Mouse (Mus musculus): ENCODE data around the gene Atp11a.

Gene Atp11a

DNA sequence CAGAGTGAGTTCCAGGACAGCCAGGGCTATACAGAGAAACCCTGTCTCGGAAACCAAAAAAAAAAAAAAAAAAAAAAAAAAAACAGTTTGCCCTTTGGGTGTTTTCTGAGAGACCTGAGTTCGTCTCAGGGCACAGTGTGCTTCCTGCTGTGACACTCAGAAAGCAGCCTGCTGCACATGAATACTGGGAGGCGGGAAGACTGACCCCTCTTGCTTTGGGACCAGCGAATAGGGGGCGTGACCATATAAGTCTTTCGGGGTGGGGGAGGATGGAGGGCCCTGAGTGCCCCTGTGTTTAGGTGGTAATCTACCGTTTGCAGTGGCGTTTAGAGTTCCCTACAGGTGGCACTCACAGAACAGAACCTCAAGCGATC lies 116.2 kb downstream of the Atp11a start:
- DNase-seq (ENCODE audit: low spot score in 2 of 2): no peak

DNA sequence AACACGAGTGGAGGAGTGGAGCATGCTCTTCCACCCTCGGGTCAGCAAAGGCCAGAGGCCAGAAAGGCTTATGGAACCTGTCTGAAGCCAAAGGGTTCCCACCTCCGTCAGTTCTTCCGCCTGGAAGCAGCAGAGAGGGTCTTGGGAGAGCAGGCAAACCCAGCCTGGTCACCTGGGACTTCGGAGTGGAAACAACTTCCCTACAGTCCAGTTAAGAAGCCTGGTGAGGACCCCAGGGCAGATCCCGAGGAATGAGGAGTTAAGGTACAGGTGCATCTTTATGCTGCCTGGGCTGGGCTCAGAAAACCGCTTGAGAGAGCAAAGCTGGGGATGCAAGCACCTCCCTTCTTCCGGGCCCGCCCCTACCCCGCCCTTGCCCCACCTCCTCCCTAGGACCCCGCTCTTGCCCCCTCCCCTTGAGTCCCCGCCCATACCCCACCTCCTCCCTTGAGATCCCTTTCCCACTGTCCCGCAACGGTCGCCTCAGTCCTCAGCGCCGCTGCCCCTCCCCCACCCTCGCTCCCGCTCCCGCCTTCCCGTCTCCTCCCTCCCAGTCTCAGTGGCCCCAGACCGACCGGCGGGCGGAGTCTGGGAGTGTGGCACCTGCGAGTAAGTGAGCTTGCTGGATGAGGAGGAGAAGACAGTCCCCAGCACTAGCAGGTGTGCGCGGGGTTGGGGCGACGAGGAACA lies 116.7 kb downstream of the Atp11a start, which contains the start of gene Mcf2l:
Mcf2l (plus strand) TSS at position 450 of the 690 bp plus-strand sequence.
- DNase-seq (ENCODE audit: low spot score in 2 of 2): no peak

DNA sequence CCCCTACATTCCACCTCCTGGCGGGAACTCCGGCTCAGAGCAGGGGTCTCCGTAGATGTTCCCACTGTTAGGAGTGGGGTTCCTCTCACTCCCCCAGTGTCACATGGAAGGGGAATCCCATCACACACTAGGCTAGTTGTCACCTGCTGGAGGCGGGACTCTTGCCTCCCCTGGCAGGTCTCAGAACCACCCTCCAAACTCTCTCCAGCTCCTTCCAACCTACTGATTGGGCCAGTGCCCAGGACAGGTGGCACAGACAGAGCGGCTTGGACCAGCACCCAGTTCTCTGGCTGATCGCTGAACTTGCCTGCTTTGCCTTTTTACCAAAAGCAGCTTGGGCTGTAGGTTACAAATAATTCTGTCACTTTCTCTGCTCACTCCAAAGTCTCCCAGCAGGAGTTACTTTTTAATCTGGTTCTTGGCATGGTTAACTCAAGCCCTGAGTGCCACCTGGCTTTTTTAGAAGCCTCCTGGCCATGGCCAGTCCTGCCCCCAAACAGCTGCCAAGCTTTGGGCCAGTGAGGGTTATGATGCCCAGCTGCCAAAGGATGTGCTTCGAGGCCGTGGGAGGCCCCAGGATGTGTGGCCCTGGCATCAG lies 117.5 kb downstream of the Atp11a start:
- no peak for DNase-seq (ENCODE audit: low spot score in 2 of 2)

DNA sequence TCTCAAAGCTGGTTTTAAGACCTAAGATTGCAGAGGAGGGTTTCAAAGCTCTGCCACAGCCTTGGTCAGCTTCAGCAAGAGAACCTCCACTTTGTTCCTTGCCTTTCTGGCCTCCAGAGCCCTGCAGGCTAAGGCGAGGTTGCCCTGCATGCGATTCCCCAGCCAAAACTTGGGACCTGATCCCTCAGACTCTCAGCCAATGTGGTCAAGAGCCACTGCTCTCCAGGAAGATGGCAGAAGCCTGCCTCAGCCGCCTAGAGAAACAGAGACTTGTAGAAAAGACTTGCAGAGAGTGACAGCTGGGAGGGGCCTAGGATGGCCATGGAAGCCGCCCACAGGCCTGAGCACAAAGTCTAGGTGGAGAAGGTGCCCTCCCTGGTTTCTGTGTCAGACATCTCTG lies 118.2 kb downstream of the Atp11a start:
- DNase-seq (ENCODE audit: low spot score in 2 of 2): no peak

DNA sequence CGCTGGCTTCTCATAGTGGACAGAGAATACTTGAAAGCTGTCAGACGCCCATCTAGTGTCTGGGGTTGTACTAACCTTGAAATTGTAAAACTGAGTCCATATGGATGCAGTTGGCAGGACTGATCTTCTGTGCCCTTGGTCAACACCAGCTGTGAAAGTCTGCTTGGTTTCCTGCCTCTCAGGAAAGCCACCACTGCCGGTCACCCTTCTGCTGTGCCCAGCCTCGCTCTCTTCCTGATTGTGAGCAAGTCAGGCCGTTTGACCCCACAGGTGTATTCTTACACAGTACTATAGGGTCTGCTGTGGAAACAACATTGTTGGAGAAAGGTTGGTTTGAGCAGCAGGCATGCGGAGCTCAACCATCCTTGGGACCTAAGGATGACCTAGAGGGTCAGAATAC lies 120.3 kb downstream of the Atp11a start:
- no peak for DNase-seq (ENCODE audit: low spot score in 2 of 2)

DNA sequence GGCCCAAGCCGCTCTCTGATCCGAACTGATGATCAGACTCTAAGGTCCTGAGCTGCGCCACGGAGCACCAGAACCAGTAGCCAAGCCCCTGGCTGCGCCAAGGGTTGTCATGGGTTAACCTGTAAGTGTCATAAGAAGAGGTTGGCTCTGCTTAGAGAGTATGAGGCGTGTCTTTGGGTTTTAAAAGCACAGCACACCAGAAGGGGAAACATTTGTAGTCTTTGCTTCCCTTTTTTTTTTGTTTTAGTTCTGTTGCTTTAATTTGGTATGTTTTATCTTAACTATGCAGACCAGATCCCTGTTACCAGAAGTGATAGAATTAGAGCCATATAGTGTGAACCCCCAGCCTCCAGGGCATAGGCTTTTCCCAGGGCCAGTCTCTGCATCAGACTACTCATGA lies 123.3 kb downstream of the Atp11a start:
- no peak for DNase-seq (ENCODE audit: low spot score in 2 of 2)

DNA sequence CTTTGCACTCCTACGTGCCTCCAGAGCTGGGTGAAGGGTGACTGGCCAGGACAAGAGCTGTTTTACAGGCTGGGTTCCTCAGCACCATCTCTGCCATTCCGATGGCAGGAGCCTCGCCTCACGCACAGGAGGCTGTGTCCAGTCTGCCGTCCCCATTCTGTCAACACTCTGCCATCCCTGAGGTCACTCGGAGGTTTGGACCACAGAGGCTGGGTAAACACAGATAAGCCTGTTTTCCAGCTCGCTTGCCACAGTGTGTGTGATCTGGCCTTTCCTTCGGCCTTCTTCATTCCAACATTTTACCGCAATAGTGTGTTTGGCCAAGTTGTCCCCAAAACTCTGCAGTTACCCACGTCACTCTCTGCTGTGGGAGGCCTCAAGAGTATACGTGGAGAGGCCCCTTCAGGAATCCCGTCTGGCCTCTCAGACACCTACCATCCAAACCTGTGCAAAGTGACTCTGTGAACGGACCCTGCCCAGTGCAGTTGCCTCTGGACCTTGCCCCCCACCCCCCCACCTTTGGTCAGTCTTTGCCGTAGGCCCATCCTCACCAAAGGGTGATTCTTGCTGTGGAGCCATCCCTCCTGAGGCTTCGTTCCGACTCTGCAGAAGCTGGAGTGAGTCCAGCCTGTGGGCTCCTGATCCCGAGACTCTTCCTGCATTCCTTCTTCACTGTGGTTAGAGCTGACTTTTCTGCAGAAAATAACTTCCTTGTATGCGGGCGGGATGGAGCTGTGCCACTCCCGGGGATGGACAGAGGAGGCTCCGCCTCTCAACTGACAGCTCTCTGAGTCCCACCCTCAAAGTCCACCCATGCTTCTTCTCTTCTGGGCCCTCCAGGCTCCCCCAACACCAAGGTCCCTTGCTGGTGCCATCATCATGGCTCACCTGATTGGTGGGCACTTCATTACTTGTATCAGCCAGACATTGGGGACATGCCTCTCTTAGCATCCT lies 126.5 kb downstream of the Atp11a start:
- DNase-seq (ENCODE audit: low spot score in 2 of 2): no peak

DNA sequence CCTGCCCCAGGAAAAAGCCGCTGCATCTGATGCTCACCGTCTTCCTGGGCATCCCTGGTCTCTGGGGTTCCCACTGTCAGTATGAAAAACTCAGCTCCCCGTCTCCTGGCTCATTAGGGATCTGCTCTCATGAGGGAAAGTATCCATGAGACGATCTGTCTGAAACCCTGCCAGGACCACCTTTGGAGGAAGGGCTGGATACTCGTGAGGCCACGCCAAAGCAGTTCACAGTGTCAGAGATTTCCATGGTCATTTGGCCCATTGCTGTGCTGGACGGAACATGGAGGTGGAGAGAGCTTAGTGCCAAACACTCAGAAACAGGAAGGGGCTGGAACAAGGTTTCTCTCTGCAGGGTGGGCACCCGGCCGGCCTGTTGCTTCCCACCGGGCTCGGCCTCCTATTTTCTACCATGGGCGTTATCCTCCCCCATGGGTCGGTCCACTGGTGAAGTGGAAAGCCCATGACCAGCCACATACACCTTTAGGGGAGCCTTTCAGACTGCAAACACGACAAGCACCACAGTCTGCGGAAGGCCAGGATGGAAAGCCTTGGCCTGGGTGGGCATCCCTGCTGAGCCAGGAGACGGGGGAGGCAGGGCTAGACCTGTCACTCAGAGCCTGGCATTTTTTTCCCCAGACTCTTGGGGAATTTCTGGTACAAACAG lies 131.1 kb downstream of the Atp11a start:
- DNase-seq (ENCODE audit: low spot score in 2 of 2): no peak

DNA sequence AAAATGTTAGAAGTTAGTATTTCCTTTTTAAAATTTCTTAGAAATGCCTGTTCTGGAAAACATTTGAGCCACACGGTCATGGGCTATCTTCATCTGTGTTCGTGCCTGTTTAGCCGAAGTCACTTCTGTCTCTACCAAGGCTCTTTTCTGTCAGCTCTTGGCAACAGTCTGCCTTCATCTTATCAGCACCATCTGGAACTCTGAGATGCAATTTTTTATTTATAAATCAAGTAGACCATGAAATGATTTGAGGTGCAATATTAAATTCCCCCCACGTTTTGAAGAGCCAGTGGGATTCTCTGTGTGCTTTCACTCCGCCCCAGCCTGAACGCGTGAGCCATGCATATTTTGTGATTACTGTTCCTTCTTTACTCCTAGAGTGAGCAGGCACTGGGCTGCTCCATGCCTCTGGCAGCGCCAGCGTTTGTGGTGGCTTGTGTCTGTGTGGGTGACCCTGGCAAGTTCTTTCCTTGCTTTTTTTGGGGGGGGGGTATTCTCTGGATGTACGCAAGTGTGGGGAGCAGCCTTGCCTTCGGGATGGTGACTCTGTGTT lies 132.3 kb downstream of the Atp11a start:
- DNase-seq (ENCODE audit: low spot score in 2 of 2): no peak

DNA sequence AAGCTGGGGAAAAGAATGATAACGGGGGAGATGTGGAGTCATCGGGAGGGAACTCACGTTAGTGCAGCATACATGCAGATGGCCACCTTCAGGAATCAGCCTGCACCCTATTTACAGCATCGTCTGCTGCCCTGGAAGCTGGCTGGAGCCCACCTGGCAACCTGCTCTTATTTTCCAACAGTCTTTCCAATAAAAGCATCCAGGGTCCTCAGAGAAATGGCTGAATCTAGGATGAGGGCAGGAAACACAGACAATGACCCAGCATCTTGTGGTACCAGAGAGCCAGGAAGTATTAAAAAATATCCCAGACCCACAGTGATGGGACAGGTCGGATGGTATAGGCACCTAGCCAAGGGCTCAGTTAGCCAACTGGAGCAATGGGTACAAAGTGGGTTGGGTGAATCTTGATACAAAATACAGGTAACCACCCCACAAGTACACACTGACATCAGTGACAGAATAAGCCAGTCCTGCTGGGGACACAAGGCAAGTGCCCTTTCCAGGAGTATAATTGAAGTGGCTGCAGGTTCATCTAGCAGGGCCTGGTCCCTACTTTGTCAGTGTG lies 136.2 kb downstream of the Atp11a start:
- no peak for DNase-seq (ENCODE audit: low spot score in 2 of 2)

DNA sequence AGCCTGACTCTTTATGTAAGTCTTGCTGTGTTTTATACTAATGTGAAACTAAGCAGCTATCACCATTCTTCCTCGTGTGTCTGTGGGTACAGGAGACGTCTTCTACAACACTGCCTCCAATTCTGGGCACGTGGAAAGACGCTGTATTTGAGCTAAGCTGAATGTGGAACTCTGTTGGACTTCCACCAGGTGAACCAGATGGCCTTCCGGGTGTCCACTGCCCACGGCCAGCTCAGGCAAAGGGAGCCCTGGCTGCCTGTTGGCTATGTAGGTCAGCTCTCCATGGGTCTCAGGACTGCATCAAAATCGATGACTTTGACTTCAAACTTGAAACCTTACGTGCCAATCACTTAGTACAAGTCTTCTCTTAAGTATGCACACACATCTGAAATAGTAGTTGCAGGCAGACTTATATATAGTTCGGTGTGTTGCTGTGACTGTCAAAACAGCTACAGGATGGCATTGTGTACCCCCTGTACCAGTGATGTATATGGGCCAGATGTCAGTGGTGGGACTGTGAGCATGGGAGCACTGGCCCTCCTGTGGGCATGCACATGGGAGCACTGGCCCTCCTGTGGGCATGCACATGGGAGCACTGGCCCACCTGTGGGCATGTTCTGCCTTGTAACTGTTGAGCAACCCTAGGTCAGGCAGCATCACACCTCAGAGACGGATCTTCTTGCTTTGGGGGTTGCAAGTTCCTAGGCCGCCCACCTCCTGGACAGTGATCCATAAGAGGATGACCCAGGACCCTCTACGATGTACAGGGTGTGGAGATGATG lies 137.2 kb downstream of the Atp11a start:
- no peak for DNase-seq (ENCODE audit: low spot score in 2 of 2)

DNA sequence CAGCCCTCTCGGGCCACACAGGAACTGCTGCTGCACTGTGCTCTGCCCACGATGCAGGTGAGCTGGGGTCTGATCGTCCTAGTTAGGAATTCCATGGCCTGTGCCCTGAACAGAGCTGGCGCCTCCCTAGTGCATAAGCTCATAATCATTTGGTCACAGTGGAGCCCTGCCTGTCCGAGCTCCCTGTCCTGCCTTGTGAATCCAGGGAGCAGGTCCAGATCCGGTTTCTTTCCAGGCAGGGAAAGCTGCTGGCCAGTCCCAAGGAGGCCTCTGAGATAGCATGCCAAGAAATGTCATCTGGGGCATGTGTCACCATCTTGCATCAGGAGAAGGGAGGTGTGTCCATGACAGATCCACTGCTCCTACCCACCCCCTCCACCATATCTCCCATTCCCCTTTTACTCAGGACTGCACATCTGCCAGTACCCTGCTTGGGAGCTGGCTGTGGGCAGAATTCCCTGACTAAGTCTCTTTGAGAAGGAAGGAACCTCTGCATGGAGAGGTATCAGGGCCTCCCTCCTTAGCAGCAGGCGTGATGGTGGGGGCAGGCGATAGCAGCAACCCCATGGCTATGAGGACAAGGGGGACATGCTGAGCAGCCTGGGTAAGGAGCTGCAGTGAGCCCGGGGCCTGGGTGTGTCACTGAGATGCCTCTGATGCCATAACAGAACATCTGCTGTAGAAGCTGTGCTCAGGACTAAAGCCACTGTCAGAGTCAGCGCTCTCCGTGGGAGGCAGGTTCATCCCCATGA lies 138.1 kb downstream of the Atp11a start:
- no peak for DNase-seq (ENCODE audit: low spot score in 2 of 2)

DNA sequence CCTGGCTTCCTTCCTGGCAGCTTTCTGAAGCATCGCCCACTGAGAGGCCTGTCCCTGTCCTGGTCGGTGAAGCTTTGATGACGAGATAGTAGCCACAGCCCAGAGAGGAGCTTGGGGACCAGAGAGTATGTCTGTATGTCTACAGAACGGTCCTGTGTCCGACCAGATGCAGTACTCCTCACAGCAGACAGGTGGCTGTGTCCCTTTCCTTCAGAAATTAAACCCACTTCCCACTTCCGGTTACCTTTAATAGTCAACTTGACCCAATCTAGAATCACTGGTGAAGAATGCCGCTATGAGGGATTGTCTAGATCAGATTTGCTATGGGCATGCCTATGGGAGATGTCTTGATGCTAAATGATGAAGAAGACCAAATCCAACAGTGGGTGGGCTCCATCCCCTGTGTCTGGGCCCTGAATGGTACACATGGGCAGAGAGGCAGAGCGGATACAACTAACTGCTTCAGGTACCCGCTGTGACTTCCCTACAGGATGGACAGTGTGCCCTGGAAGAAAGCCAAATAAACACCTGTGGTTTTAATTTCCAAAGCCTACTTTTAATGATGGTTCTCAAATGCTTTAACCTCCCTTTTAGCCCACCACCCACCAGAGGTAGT lies 138.8 kb downstream of the Atp11a start:
- no peak for DNase-seq (ENCODE audit: low spot score in 2 of 2)

DNA sequence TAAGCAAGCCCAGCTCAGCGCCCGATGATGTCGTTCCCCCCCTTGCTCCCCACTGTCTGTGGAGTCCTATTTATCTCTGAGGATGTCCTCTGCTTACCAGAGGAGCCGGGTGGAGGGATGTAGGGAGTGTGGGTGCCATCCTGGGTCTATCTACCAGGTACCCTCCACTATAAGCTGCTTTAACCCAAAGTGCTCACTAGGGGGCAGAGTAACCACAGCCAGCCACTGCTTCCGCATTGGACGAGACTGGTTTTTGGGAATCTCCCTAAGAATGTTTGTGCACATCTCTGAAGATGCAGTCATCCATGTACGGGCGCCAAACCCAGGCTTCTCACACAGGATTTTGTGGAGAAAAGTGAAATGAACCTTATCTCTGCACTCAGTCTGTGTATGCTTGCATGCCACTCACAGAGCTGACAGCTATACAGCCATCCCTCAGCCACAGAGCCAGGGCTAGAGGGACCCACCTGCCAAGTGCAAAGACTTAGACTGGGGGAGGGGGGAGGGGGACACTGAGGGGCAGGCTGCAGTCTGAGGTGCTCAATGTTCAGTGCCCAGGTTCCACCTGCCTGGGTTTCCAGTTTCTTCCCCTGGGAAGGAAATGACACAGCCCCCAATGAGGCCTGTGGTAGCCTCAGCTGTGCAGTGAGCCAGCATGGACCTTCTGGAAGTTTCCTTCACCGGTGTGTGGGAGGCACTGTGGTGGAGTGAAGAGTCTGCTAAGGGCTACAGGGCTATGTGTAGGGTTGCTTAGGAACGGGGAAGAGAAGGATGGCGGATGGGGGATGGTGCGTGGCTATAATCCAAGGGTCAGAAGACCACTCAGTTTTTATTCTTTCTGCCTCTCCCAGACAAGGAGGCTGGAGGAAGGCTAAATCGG lies 139.9 kb downstream of the Atp11a start:
- no peak for DNase-seq (ENCODE audit: low spot score in 2 of 2)

DNA sequence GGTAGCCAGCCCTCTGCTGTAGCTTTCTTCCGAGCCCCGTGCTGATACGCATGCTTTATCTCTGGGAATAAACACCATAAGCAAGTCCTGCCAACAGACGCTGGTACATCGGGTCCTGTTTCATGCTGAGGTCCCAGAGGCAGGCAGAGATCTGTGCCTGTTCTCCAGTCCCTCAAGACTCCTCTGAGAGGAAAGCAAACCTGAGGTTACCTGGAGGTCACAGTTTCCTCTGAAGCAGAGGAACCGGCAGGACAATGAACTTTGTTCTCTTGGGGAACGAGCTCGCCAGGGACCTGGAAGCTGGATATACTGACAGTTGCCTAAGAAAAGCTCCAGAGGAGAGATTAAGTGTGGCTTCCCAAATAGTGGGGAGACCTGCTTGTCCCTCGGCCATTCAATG lies 141.0 kb downstream of the Atp11a start:
- DNase-seq (ENCODE audit: low spot score in 2 of 2): no peak

DNA sequence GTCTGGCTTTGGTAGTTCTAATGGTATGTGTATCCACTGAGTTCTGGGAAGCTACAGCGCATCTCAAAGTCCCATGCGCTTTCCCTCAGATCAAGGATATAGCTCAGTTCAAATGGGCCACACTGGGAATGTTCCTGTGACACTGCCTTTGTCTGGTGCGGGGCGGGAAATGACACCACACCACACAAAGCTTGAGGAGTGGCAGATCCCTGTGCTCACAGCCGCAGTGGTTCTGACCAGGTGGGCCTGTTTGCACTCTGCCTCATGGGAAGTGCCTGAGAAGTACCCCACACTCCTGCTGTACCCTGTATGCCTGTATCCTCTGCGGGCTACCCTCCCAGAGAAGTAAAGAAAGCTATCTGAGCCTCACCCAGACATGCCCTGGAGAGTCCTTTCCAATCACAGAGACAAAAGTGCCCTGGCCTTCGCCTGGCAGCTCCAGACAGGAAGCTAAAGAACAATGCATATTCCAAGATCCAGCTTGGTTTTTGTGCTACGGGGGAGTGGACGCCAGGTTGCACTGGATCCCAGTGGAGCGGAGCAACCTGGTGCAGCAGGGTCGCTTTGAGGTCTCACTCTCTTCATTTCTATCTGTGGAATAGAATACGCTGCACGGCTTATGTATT lies 147.1 kb downstream of the Atp11a start:
- no peak for DNase-seq (ENCODE audit: low spot score in 2 of 2)

DNA sequence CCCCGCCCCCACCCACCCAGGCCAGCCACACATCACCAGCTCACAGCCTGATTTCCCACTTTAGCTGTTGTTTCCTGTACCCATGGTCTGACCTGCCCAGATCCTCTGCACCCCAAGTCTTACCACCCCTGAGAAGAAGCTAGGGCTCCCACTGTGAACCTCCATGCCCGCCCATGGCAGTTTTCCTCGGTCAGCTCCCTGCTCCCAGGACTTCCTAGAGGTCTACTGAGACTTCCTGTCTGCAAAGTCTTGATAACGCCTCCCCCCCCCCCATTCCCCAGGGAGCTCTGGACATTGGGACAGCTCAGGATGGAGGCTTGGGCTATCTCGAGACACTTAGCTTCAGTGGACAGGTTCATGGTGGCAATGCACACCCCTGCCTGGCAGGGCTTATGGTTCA lies 148.3 kb downstream of the Atp11a start:
- DNase-seq (ENCODE audit: low spot score in 2 of 2): no peak
